Mouse (Mus musculus) CD4-positive helper T cell, adult 2 months (primary cell): ENCODE measurements at regions not wholly inside any gene's neighbourhood (a gene's known extent, or its start where the extent isn't known, plus 50 kb on each side); places are given as distances from the start of the nearest gene placed in this dataset.

Experiments used
- DNase-seq: peaks from one replicate; pipeline ENCODE4 v3.0.0-alpha.2; 2012; ENCODE audit warnings: low read depth, missing footprints, low spot score

DNA sequence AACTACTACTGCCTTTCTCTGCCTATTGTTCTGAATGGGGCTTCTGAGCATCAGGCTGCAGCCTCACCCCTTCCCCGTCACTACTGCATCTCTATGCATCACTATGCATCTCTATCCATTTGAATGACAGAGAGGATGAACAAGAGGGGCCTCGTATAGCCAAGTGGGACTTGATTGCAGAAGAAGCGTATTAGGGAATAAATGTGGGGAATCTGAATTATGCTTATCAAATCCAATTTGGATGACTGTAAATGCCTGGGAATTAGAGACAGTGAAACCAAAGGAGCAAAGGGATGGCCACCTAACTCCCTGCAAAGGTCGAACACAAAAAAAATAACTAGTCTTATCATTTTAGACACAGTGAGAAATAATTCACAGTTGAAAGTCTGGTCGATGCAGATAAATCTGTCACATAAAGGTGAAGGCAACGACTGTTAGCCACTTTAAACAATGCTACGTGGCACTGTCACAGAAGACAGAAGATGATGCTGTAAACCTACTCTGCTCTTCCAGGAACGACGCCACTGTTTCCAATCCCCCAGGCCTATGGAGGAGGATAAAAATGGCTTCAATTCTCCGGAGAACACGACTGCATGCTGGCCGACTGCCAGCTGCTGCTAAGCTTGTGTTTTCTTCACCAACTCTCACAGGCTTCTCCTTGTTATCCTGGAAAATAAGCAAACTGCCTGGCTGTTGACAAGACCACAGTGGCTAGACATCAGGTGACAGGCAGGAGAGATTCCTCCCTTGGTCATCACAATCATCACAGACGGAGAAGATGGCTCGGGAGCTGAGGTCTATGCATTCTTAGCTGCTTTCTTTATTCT lies 213.6 kb upstream of the Akirin2 start:
- no peak for DNase-seq

DNA sequence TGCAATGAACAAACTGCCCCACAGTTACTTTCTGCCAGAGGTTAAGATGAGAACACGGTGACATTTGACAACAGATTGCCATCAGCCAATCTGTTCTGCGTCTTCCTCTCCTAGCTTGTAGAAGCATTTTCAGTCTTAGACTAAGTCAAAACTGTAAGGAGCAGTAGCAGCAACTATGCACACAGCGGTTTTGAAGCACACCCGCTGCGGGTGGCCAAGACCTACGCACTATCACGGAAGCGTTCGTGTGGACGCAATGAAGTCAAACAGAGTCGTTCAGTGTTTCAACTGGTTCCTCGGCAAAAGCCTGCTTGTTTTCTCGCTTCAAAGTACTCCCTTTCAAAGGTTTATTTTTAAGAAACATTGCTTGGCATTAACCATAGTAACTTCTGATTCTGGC lies 212.9 kb upstream of the Akirin2 start:
- DNase-seq = no peak

DNA sequence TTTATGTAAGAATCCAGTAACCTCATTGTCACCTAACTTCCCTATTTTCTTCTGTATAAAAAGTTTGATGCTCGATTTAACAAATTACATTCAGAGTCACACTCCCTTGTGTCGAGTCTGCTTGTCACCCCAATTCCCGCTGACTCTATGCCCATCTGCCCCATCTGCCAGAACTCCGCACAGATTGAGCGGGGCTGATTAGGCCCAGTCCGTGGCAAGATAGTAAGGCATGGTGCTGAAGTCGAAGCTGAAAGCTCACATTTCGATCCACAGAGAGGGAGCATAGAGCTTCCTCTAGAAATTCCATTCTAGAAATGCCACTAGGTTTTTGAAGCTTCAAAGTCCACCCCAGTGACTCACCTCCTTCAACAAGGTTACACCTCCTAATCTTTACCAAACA lies 210.7 kb upstream of the Akirin2 start:
- no peak for DNase-seq

DNA sequence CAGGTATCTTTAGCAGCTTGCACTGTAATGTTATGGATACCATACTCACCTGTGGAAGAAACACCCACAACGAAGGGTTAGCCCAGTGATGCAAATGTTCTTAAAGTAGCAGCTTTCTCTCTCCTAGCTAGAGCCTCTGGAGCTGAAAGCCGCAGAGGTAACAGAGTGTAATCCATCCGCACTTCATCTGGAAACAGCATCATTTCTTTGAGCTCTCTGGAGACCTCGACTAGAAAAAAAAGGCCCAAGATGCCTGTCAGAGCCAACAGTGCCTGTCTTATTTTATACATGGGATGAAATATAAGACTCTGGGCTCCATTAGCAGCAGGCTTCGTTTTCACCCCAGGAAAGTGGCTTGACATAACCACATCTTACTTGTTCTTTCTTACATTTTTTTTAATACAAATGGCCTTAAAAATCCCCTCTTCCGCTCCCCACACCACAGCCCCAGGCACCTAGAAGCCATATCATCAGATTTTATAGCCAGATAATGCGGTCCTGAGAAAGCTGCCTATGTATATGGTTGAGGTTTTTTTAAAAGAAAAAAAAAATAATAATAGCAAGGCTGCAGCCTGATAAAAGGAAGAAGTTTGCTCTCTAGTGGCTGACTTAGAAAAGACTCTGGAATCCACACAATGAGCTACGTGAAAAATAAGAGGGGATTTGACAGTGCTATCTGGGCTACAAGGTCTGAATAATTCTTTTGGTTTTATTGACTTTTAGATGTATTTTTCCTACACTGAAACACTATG lies 179.3 kb upstream of the Akirin2 start:
- DNase-seq = no peak

DNA sequence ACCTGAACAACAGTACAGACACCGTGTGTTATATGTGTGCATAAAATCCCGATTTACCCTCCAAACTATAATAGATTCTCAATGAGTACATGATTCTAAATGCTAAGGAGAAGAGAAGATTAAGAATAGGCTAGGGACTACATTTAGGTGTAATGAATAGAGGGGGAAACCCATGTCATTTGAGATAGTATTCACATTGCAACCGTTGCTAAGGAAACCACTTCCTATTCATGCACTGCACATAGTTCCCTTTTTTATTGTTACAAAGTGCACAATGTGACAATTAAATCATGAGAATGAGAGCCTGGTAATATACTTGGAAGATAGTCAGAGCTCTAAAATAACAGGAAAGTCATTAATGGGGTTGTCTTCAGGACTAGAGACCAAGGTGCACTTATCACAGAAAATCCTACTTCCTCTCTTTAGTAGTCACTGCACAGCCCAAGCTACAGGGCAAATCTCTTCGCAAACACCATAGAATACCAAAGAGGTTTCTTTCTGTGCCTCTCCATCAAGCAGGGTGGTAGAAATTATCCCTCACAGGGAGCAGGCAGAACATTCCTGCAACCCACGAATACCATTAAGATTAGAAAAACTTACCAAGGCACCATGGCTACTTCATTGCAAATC lies 164.3 kb upstream of the Akirin2 start:
- DNase-seq = no peak

DNA sequence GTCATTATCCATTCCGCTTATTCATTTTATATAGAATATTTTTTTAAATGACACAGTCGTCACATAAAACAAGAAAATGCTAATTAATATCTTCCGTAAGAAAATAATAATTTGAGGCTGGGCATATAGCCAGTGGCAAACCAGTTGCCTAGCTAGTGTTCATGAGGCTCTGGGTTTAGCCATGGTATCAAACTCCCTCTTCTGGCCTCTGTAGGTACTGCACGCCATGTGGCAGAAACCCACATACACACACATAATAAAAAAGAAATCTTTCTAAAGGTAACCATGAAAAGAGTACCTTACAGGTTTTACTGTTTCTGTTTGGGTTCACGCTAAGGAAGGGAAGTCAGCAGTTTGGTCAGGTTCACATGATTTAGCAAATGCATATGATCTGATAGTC lies 159.2 kb upstream of the Akirin2 start:
- no peak for DNase-seq

DNA sequence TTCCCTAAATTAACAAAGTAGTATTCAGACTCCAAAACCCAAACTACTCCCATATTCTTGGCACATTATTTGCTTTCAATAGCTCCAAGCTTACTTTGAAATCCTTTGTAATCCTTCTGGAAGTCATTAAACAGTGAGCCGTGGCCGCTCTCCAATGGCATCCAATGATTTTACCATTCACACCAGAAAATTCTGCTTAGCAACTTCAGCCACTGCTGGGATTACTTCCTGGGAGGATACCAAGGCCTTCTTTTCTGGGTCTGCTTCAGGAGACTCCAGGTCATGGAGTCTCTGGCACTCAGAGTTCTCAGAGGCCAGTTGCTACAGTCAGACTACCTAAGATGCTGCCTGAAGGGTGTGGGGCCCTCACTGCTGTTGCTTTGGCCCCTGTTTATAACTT lies 147.7 kb upstream of the Akirin2 start:
- no peak for DNase-seq

DNA sequence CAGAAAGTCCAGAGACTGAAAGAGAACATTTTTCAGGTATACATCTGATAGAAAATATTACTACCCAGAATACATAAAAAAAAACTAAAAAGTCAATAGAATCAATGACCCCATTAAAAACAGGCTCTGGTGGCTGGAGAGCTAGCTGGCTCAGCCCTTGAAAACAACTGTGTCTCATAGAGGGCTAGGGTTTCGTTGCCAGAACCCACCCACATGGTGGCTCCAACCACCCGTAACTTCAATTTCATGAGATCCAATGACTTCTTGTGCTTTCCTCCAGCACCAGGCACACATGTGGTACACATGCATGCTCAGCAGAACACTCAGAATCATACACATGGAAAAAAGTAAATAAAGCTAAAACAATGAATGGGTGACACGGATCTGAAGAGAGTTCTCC lies 143.6 kb upstream of the Akirin2 start:
- no peak for DNase-seq

DNA sequence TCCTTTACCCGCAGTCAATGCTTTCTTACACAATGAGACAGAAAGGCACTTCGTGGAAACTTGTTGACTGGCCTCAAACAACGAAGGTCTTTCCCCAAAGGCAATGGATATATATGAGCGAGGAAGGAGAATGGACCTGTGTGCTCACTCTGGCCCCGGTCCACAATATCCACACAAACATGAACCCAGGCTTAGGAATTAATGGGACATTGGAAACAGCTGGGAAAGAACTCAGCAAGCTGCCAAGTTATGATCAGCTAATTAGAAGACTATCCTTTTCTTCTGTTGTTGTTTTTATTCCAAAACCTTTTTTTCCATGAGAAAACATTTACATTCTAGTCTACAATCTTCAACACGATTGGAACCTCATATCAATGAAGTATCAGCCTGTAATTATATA lies 129.8 kb upstream of the Akirin2 start:
- no peak for DNase-seq

DNA sequence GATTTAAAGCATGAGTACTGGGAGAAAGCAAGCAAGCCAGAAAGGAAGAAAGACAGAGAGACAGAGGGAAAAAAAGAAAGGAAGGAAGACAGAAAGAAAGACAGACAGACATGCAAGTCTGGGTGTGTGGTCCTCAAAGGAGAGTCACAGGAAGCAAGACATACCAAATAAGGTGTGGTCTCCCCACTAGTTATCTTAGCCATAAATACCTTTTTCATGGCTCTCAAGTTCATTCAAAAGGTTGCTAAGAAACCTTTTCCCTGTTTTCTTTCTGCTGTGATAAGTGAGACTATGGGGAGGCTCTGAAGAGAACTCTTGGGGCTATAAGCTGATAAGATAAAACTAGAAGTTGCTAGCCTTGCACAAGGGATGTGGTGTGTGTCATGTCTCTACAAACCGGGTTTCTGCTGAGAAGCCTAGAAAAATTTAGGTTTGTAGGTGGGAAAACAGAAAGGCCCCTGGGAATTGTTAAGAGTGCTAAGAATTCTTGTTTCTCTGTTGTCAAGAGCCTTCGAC lies 126.5 kb upstream of the Akirin2 start:
- DNase-seq = no peak

DNA sequence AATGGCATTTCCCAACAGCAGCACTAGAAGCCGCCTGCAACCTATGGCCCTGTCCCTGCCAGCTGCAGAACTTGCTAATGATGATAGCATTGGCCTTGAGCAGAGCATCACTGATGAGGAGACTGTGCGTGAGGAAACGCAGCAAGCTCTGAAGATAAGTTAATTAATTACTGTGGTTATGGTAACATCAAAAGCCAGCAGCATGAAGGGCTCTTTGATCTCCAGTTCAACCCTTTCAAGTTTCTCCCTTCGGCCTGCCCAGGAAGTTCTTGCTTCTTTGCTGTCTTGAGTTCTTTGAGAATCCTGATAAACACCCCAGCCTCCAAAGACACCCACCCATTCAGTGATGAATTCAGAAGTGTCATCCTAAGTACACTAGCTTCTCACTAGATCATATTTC lies 121.7 kb upstream of the Akirin2 start:
- peak; percentile 52 for DNase-seq

DNA sequence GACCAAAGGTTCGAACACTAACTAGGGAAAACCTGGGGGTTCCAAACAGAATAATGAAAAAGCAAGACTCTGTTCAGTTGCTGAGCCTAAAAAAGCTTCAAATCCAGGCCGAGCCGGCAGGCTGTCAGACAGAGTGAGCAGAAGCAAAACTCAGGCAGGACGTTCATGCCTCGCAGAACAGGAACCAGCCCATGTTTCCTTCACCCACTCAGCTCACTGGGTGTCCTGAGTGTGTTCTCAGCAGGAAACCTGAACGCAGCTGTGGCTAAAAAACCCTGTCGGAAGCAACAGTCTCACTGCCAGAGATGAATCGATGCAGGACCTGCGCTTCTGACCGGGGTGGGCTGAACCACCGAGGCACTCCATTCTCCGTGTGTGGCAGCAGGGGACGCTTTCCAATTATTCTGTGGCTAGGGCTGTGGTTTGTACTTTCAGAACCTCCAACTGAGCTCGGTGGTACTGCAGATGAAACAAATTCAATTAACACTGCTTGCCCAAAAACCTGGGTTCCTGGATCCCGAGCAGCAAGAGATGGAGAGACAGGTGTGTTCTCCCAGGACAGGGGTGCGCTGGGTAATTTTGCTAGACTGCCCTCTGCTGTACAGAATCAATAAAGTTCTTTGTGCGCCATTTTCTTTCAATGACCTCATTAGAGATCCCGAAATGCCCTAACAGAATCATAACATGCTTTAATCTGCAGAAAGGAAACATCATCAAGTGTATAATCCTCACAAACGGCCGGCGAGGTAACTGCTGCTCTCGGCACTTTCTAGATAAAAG lies 121.1 kb upstream of the Akirin2 start:
- peak; percentile 40 for DNase-seq

DNA sequence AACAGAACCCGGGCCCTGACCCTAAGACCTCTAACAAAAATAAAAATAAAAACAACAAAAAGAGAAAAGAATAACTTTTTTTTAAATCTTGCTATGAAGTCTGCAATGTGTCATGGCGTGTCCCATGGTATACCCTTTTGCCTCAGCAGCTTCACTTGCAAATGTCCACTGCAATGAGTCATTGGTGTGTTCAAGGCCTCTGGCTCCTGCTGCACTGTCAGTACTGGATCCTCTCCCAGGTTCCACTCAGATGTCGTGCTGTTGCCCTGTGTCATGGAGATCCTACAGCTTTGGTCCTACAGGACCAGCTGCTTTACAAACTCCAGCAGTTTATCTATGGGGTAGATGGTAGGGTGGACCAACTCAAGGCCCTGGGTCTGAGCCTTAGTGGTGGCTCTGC lies 113.4 kb upstream of the Akirin2 start:
- no peak for DNase-seq

DNA sequence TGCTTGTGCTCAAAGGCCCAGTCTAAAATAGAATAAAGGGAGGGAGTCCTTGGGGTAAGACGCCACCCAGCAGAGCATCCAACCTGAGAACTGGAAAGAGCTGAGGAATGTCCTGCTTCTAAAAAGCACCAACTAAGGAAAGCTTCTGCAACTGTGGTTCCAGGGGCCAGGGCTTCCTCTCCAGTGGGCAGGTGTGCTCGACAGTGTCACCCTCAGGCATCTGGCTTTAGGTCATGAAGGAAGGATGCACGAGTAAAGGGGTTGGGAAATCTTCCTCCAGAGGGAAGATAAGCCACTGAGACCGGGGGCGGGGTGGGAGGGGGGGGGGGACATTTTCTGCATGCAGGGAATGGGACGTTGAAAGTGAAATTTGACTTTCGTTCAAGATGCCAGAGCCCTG lies 101.2 kb upstream of the Akirin2 start:
- no peak for DNase-seq

DNA sequence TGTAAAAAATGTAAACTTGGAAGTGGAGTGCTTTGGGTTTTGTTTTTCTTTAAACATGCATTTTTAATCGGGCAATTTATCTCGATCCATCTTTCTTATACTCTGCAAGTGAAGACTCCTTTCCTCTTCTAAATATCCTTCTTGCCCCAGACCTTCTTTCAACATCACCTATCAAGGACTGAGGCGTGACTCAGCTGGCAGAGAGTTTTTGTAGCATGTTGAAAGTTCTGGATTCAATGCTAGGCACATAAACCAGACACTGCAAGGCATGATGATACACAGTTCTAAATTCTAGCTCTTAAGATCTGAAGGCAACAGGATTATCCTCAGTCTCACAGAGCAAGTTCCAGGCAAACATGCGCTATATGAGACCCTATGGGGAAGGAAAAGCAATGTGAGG lies 88.1 kb upstream of the Akirin2 start:
- DNase-seq = no peak

DNA sequence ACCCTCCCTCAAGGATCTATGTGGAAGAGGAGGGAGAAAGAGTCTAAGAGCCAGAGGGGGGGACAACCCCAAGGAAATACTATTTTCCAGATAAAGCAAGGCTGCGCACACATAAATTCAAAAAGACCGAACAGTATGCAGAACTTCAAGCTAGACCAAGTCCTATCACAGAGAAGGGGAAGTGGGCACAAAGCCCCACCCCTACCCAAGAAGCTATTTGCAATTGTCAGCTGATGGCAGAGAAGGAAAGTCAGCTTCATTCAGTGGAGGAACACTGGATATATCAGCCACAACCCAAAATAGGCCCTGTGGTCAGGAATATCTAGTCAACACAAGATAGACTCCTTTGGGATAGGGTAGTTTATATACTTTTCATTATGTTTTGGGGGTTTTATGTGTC lies 84.9 kb upstream of the Akirin2 start:
- DNase-seq = no peak

DNA sequence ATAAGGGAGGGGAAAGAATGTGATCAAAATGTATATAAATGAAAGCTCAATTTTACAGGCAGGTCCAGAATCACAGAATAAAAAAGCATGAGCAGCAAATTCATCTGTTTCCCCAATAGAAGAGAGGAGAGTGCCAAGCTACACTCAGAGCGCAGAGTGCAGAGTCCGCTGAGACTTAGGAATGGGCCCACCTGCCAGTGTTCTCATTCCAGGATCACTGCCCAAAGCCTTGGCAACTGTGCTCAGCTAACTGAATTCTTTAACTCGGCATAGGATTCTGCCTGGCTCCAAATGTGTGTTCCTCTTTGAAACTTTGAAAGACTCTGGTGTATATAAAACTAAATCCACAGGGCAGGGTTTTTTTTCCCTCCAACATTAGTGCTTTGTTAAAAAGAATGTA lies 84.4 kb upstream of the Akirin2 start:
- DNase-seq = no peak

DNA sequence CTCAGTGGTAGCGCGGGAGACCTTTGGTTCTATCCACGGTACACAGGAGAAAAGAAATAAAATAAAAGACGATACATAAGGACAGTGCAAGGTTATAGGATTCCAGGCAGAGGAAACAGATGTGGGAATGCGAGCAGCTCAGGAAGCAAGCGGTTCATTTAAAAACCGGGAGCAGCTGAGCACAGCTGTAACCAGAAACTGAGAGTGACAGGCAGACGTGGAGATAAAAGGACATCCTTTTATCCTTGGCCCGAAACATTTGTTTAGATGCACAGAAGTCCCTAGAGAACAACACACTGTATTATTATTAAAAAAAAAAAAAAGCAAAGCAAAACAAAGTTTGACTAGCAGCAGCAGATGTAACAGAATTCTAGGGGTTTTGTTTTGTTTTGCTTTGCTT lies 82.6 kb upstream of the Akirin2 start:
- DNase-seq = no peak

DNA sequence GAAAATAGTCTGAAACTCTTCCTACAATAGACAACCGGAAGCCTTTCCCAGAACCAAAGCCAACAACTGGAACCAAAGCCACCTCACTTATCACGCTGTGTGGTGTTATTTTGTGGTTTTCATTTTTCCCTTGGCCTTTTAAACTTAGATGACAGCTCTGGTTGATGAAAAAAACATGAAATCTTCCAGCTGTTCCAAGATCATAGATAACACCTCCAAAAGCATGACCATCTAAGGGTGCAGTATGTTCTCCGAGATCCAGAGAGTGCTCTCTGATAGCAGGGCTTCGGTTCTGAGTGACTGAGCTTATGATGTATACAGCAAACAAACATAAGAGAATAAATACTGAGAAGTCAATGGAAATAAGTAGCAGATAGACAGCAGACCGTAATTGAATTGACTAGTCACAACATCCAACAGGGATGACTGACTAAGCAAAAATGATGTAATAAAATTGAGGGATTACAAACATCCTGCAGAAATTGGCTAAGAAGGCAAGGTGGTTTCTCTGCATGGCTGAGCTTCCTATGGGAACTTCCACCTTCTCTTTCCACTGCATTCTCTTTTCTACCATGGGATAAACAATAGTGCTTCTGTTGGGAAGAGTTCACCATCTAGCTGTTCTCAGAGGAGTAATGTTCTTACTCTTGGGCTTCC lies 74.8 kb upstream of the Akirin2 start:
- DNase-seq = no peak

DNA sequence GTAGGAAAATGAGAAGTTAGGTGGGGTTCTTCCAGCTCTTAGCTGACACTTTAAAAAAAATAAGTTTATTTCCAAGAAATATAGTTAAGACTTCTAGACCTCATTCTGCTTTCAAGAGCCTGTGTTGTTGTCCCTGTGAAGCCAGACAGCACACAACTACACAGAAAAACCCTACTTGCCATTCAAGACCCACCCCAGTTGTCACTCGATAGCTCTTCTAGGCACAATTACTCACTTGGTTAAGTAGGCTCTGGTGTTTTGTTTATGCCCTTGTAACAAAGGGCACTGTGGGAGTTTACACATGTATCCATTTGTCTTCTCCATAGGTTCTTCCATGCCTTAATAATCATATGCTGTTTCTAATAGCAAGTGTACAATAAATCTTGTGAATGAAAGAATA lies 66.5 kb upstream of the Akirin2 start:
- no peak for DNase-seq

DNA sequence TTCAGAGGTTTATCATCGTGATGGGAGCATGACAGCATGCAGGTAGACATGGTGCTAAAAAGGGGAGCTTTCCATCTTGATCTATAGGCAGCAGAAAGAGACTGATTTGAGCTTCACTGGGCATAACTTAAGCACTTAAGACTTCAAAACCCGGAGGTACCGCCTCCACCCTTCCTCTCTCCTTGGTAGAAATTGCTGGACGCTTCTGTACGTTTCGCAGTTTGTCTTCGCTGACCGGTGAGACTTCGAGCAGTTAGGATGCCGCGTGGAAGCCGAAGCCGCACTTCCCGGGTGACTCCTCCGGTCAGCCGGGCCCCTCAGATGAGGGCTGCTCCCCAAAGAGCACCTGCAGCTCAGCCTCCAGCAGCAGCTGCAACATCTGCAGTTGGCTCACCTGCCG lies 65.2 kb upstream of the Akirin2 start:
- no peak for DNase-seq
